Mouse (Mus musculus): Measurements from ENCODE around the gene Ccnt1.
A peak's percentile ranks its signal among the peaks of the same experiment; 100 is the strongest.

Gene Ccnt1

DNA sequence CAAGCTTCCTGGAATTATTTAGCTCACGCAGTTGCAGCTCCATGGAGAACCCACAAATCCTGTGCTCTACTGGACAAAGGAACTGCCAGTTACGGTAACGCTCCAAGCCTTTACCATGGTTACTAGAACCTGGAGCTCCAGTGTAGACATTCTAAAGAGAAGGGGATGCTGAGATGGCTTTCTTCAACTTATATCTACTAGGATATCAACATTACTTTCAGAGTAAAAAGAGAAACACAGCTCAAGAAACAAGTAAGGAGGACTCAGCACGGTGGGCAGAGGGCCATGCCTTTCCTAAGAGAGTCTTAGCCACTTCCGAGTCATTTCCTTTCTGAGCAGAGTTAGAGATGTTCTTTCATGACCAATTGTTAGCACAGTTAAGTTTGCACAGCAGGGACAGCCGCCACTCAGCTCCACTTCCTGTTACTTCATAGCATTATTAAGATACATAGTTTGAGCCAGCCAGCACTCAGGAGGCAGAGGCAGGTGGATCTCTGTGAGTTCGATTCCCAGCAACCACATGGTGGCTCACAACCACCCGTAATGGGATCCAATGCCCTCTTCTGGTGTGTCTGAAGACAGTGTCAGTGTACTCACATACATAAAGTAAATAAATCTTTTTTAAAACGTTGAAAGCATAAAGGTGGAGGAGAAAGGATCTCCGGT lies at the start of gene Ccnt1, which contains the start of gene 4930415O20Rik:
Ccnt1 (minus strand) TSS at position 51 of the 666 bp plus-strand sequence.
4930415O20Rik (plus strand) TSS at position 132 of the 666 bp plus-strand sequence.
- DNase-seq (ENCODE audit: low read depth, low spot score) = no peak

DNA sequence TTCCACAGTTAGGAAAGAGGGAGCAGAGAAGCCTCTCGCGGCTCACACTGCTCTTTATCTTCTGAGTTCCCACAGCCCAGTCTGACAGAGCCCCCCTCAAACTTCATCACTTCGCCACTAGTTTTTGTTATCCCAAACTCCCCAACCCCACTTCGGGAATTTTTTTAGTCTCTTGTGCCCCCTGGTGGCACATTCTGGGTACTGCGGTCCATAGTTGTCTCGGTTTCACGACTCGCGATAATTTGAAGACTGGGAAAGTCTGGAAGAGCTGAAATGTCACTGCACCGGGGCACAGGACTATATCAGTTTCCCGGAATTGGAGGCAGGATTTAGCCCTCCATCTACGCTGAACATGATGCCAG lies 46.4 kb upstream of the Ccnt1 start:
- peak; percentile 64 for DNase-seq (ENCODE audit: low read depth, low spot score)

DNA sequence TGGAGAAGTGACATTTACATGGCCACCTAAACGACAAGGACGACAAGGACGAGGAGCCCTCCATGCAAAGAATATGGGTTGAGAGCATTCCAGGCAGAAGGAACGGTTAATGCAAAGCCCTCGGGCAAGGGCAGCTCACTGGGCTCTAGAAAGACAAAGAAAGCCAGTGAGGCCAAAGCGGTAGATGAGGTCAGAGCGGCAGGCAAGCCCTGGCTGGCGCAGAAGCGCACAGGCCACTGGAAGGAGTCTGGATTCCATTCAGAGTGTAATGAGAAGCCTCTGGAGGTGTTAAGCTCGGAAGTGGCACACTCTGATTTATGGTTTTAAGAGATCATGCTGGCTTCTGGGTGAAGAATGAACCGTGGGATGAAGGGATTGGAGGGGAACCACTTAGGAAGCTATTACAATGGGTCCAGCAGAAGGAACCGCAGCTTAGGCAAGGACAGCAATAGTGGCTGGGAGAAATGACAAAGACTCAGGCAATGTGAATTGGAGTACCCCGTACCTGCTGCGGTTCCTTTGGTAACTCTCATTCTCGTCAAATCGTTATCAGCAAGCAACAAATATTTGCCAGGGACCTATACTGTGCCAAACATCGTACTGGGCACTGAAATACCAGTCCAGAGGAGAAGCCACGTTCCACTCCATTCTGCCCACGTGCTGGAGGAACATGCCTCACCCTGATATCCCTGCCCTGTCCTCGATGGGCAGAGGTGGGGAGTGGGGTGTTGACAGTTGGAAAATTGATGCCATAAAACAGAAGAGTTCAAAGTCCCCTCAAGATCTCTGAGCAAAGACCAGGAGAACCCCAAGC lies 45.8 kb upstream of the Ccnt1 start:
- no peak for DNase-seq (ENCODE audit: low read depth, low spot score)

DNA sequence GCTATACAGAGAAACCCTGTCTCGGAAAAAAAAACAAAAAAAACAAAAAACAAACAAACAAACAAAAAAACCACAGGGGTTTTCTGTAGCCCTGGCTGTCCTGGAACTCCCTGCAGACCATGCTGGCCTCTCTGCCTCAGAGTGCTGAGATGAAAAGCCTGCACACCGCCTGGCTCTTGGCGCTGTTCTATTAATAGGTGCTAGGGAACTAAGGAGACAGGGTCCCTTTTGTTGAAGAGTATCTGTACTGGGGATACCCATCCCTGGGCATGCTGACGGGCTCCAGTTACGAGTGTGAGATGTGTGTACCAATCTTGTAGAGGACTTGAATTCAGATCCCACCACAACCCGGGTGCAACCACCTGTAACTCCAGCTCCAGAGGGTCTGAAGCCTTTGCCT lies 45.0 kb upstream of the Ccnt1 start:
- DNase-seq (ENCODE audit: low read depth, low spot score) = no peak

DNA sequence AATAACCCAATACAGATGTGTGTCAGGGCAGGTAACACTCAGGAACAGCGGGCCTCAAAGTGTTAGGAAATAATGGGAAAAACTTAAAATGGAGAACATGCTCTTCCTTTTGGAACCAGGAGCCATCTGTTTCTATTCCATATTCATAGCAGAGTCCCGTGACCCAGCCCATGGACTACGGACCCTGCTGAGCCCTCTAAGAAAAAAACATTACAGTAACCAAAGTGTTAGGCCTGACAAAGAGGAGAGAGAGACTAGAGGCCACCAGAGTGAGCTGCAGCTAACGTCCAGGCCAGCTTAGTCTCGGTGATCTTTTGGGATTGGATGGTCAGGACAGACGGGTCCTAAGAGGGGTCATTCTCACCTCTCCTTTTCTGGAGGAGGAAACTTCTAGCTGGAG lies 44.2 kb upstream of the Ccnt1 start:
- no peak for DNase-seq (ENCODE audit: low read depth, low spot score)

DNA sequence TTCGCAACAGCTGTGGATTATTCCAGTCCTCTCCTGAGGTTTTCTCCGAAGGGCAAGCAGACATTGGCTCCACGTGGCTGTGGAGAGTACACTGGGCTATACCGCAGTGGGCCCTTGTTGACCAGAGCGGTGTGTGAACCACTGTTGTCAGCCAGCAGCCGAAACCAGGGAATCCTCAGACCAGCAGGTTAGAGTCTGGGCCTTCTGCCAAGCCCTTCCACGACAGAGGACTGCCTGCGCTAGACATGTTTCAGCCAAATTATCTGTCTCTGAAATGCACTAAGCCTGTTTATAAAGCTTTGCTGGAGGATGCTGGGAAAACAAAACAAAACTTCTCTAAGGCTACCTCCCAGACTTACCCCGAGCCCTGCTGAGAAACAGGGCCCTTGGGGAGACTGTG lies 43.8 kb upstream of the Ccnt1 start:
- DNase-seq (ENCODE audit: low read depth, low spot score) = no peak

DNA sequence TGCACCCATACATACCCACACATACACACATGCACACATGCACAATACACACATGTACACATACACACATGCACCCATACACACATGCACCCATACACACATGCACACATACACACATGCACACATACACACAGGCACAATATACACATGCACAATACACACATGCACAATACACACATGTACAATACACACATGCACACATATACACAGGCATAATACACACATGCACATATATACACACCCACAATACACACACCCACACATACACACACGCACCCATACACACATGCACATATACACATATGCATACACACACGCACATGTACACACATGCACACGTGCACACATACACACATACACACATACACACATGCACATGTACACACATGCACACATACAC lies 41.5 kb upstream of the Ccnt1 start:
- DNase-seq (ENCODE audit: low read depth, low spot score) = no peak

DNA sequence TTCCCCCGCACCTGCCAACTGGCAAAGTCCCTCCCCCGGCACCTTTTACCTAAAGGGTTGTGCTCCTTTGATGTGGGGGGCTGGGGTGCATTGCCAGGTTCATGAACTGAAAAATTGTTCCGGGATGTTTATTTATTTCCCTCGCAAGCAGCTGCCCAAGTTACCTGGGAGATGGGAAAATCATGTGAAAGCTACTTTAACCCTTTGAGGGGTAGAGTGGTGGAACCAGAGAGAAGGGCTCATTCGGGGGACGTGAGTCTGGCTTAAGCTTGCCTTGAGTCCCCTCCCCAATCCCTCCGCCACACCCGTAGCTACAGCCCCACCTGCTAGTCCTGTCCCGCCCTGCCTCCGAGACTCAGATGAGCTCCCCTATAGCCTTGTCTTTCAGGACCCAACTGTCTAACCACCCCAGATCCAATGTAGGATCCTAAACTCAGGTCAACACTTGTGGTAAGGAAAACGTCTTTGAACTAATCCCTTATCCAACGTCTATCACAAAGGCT lies 39.5 kb upstream of the Ccnt1 start:
- no peak for DNase-seq (ENCODE audit: low read depth, low spot score)

DNA sequence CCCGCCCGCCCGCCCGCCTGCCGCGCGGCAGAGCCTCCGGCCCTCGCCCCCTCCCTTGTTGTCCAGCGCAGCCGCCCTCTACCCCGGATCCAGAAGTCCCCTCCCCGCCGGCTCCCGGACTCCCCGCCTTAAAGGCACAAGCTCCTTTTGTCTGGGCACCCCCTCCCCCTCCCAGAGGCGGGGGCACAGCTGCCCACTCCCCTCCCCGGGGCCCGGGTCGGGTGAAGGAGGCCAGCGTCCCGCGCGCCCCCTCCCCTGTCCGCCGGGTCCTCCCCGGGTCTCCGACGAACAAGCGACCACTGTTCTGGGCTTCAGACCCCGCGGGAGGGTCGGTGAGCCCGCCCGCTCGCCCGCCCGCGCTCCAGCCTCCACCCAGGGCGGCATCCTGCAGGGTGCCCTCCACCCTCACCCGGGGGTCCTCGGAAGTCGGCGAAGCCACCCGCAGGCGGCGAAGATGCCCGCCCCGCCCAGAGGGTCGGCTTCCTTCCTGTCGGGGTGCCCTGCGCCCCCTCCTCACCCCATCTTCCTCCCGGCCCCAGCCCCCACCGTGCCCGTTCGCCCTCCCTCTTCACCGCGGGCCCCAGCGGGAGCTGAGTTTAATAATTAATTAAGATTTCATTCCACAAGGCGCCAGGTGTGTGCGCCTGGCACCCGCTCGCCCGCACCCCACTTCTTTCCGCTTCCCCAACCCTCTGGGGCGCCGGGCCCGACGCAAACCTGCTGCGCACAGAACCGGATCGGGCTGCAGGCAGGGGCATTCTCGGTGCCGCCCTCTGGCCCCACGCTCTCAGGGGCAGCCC lies 38.8 kb upstream of the Ccnt1 start, which contains the start of gene Adcy6:
Adcy6 (minus strand) TSS at position 746 of the 800 bp plus-strand sequence.
- DNase-seq (ENCODE audit: low read depth, low spot score) = peak; percentile 59

DNA sequence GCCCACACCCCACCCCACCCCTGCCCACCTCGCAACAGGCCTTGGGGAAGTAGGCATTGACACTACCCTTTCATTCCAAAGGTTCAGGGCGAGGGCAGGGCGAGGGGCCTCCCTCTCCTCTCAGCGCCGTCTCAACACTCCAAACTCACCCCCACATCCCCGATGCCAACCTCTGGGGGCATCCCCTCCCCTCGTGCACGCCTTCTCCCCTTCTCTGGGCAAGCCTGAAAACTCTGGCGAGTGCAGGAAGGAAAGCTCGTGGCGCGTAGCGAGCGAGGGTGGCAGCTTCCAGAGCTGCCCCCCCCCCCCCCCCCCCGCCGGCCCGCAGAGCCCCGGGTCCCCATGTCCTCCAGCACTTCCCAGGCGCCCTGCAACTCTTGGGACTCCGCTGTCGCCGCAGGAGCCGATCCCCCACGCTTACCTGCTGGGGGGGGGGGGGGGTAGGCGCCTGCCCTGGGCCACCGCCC lies 38.1 kb upstream of the Ccnt1 start:
- no peak for DNase-seq (ENCODE audit: low read depth, low spot score)

DNA sequence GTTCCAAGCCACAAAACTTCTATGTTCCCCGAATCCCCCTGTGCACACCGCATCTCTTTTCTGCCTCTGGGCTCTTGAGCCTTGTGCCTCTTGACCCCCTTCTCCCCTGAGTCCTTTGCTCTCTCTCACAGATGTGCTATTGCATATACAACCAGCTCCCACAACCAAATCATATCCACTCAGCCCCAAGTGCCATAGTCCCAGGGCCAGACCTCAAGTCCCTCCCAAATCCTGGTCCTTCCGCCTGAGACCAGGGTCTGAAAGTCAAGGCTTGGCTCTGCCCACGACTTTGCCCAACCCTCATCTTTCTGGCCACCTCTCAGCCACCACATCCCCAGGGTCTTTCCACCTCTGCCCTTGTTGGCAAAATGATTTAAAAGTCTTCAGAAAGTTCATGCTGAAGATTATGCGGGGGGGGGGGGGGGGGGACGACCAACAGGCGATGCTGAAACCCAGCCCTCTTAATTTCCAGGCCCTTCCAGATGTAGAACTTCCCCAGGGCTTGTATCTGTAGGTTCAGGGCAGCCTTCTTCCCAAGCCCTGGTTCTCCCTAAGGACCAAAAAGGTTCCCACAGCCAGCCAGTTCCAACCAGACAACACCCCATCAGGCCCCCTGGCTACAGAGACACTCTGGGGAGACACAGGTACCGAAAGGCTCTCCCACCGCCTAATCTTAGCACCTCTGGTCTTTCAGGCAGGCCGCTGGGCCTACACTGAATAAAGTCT lies 37.5 kb upstream of the Ccnt1 start:
- DNase-seq (ENCODE audit: low read depth, low spot score) = no peak

DNA sequence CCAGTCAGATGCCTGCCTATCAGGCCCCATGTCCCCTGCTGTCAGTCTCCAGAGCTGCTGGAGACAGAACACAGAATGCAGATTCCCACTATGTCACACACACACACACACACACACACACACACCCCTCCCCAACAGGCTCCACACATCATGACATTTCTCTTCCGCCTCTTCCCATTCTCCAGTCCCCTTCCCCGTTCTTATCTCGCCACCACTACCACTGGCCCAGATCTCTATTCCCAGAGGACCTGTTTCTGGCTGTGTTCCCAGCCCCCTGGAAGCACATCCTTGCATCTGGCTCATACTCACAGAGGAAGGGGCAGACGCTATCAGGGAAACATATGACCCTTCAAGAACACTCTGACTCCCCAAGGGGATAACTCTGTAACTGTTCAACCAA lies 36.8 kb upstream of the Ccnt1 start:
- no peak for DNase-seq (ENCODE audit: low read depth, low spot score)

DNA sequence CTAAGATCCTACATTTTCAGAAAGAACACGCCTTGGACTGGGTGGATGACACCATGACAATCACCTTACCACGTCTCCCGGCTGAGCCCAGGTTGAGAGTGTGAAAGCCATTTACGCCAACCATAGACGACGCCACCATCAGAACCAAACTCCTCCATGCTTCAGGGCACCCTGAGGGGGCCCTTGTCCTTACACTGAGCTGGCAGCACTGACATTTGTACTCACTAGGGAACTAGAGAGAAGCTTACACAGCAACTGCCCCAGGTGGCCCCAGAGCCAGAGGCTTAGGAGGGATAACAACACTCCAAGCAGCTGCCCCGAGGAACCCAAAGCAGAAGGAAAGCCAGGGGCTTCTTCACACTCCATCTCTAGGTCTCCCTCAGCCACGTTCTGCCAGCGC lies 36.0 kb upstream of the Ccnt1 start:
- DNase-seq (ENCODE audit: low read depth, low spot score) = peak; percentile 50

DNA sequence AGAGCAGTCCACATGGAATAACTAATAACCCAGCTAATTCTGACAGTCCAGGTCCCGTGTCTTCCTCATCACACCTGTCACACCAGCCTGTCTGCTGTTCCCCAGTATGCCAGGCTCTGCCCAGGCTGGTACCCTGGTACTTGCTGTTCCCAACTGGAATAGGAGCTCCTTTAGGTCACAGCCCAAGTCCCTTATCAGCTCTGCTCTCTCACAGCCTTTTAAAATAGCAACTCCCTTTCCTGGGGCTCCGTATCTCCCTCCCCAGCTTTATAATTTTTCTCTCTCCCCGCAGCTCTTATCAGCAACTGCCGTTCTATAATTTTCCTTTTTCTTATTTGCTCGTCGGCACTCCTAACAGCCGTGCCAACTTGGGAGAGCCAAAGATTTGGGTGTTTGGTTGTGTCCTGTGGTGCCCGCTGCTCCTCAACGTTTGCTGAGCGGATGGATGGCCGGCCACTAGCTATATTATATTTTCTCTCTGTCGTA lies 35.4 kb upstream of the Ccnt1 start:
- no peak for DNase-seq (ENCODE audit: low read depth, low spot score)

DNA sequence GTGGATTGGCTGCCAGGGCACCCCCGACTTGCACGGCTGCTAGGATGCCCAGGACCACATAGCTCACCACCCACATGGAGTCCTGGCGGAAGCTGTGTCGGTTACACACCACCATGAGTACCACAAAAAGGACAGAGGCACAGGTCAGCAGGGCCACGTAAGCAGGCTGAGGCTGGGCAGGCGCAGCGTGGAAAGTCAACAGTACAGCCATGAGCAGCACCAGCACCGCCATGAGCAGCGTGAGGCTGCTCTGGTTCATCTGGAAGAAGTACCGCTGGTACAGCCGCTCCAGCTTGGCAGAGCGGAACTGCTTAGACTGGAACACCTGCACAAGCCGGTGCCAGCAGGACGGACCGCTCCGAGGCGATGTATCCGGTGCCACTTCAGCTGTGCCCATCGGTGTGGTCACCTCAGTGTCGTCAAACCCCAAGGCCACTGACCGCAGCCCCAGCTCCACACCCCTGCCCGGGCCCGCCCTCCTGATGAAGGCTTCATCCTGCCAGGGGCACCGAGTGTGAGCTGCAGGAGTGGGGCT lies 33.4 kb upstream of the Ccnt1 start:
- DNase-seq (ENCODE audit: low read depth, low spot score) = no peak

DNA sequence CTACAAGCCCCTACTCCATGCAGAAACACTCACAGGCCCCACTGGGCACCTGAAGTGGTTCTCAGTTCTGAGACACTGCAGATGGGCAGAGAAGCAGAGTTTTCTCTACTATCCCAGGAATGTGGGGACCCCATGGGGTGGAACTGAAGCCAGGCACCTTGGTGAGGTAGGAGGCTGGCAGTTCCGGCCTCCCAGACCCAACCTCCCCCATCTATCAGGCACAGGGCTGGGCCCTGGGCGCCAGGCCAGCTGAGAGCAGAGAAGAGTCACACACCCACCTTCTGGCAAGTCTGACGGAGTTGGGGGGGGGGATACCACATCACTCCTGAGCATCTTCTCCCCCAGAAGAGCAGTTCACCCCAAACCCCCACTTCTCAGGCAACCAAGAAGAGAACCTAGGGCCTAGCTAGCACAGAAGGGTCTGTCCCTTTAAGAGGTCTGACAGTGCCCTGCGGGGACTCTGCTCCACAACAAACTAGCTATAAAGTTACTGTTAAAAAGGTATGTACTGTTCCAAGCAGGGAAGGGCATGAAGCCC lies 32.3 kb upstream of the Ccnt1 start:
- DNase-seq (ENCODE audit: low read depth, low spot score) = no peak

DNA sequence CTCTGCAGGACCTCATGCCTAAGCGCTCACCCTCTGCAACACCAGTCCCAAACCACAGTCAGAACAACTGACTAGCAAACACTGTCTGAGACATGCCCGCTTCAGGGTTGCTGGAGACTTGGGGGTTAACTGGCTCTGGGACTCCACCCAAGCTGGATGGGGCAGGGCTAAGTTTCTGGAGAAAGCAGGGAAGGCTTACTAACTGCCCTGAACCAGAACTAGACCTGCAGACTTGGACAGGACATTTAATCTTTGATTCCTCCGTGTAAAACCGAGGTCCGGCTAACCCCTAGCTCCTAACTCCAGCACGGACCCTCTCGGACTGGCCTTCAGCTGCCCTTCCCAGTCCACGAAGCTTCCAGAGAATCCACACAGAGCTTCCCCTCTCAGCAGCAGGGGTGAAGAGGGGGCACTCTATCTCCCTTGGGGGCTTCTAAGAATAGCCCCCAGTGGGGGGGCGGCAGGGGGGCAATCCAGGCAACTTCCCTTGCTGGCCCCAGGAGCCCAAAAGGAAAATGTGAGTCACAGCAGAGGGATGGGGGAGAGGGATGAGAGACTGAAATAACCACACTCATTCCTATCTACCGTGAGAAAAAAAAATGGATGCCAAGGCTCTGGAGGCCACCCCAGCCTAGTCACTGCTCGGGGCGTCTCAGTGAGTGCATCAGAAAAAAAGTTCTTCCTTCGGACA lies 31.6 kb upstream of the Ccnt1 start:
- no peak for DNase-seq (ENCODE audit: low read depth, low spot score)

DNA sequence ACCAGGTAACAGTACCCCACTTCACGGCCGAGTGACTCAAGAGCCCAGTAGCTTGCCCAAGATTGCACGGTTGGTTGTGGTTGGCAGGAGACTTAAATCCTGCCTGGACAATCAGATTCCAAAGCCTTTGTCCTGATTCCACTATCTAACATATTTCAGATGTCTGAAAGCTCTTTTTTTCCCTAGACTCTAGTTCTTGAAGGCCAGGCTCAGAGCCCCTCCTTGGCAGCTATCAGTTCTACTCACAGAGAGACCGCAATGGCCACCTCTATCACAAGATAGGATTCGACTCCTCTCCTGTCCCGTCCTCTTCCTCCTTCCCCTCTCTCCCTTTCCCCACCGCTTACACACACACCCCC lies 31.1 kb upstream of the Ccnt1 start:
- no peak for DNase-seq (ENCODE audit: low read depth, low spot score)

DNA sequence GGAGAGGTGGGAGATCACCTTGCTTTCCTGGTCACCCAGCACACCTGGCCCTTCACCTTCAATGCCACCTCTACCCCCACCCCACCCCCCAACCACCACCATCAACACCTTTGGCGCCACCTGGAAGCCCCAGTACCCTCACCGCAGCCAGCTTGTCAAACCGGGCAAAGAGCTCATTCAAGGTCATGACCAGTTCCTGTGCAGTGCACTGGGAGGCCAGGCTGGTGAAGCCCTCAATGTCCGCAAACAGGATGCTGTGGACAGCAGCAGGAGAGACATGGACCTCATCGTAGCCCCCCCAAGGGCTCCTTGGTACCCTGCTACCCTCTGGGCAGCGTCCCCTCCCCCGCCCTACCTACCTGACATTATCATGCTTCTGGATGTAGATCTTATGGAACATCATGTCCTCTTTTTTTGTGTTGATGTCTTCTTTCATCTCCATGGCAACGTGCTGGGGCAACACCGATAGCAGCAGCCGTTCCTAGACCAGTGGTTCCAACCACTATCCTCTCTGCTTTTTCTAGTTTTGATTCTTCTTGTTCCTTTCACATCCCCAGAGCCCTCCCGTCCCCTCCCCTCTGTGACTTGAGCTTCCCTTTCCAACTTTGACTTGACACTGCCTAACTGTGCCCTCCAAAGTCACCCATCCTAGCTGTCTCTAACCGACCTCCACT lies 29.4 kb upstream of the Ccnt1 start:
- no peak for DNase-seq (ENCODE audit: low read depth, low spot score)

DNA sequence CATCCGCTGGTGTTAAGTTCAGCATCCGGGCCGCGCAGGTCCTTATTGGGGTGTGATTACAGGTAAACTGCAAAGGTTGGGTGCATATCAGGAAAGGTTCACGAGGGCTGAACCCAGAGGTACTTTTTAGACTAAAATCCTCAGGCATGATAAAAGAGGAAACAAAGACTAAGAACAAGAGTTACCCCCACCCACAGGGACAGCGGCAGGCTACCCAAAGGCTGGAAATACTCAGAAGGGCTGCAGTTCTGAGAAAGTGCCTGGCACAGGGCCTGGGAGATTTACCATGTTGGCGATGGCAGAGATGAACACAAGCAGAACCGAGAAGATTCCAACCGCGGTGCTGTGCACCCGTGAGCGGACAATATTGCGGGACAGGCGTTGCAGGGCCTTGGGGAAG lies 25.9 kb upstream of the Ccnt1 start:
- DNase-seq (ENCODE audit: low read depth, low spot score) = no peak
